Mouse (Mus musculus) forebrain, embryonic 15.5 days (tissue): ENCODE results near the gene Stk24. TPM values are rescaled to one million over a fixed set of nuclear protein-coding genes. Genes with fewer than 3 reads are reported as not detected.

Source experiments
- ATAC-seq: fragments of 200-750 bp; cut with Nextera tagmentation; replicated peaks from 2 replicates; pipeline ENCODE4 v1.8.0; 2017; ENCODE audit warnings: mild to moderate bottlenecking, moderate TSS enrichment, moderate library complexity
- H3K27ac ChIP-seq: fragments of 300-500 bp; sonication (generic); replicated peaks from 2 replicates; pipeline ENCODE4 v1.5.1; 2015; ENCODE audit warnings: mild to moderate bottlenecking, inconsistent platforms
- H3K27me3 ChIP-seq: fragments of 300-500 bp; sonication (generic); 2 replicates; pipeline ENCODE4 v1.6.1; 2015; ENCODE audit warnings: inconsistent platforms
- H3K36me3 ChIP-seq: fragments of 300-500 bp; sonication (generic); 2 replicates; pipeline ENCODE4 v1.6.1; 2015; ENCODE audit warnings: mild to moderate bottlenecking, inconsistent platforms
- H3K4me1 ChIP-seq: fragments of 300-500 bp; sonication (generic); 2 replicates; pipeline ENCODE4 v1.6.1; 2015; ENCODE audit warnings: inconsistent platforms
- H3K4me2 ChIP-seq: fragments of 300-500 bp; sonication (generic); replicated peaks from 2 replicates; pipeline ENCODE4 v1.6.1; 2015; ENCODE audit warnings: mild to moderate bottlenecking, inconsistent platforms
- H3K4me3 ChIP-seq: fragments of 300-500 bp; sonication (generic); 2 replicates; pipeline ENCODE4 v1.5.1; 2015; ENCODE audit warnings: mild to moderate bottlenecking, inconsistent platforms
- H3K9ac ChIP-seq: fragments of 300-500 bp; sonication (generic); replicated peaks from 2 replicates; pipeline ENCODE4 v1.6.1; 2015; ENCODE audit warnings: mild to moderate bottlenecking, inconsistent platforms
- H3K9me3 ChIP-seq: fragments of 300-500 bp; sonication (generic); 2 replicates; pipeline ENCODE4 v1.6.1; 2016; ENCODE audit warnings: inconsistent platforms
- WGBS: fragments of 180-500 bp; shearing (Covaris S2); methylation state at CpG from one replicate; pipeline ENCODE4 v1.1.7; 2015; ENCODE audit warnings: mixed read lengths; 5-methylcytosine and 5-hydroxymethylcytosine counted together
- polyA plus RNA-seq: library from polyadenylated mRNA; unstranded; fragments of >200 nt; fragmentation: Nextera tagmentation; extraction: Ambion mirVana; gene quantifications from 2 replicates; pipeline ENCODE4 v1.2.1, GENCODE M21; 2015

The Stk24 gene
- polyA plus RNA-seq, 1 experiment from 2014 or later: 24.4 TPM

GRCm38 (mm10) chr14:121318382-121318781, 61.4 kb downstream of the Stk24 start:
- Histone ChIP-seq H3K9me3 (no peaks in the 10 kb centered on the region), H3K9ac (no peak overlapping the region), H3K4me1 (peaks cover 20% of the 10 kb centered on the region), H3K4me2 (no peak overlapping the region), H3K27ac (no peak overlapping the region), H3K36me3 (no peaks in the 10 kb centered on the region), H3K27me3 (no peaks in the 10 kb centered on the region), H3K4me3 (no peak overlapping the region)
- no peak for ATAC-seq
- WGBS: 90% methylated on average over 5 of the region's 5 CpGs

- Histone ChIP-seq H3K9me3 (no peaks in the 10 kb centered on the region), H3K27me3 (no peaks in the 10 kb centered on the region), H3K27ac (no peak overlapping the region), H3K4me3 (no peak overlapping the region), H3K4me1 (peaks cover 20% of the 10 kb centered on the region), H3K36me3 (no peaks in the 10 kb centered on the region), H3K9ac (no peak overlapping the region), H3K4me2 (no peak overlapping the region)
- ATAC-seq: 0 out of 2 replicates have a peak, but pooled peaks have one; percentile 9
- WGBS: 89% methylated on average over 3 of the region's 3 CpGs
These were observed 62.5 kb downstream of the Stk24 start for GRCm38 (mm10) chr14:121317312-121317671.

GRCm38 (mm10) chr14:121316631-121317311, 63.0 kb downstream of the Stk24 start:
- Histone ChIP-seq H3K27ac (no peak overlapping the region), H3K4me3 (no peak overlapping the region), H3K4me2 (no peak overlapping the region), H3K9ac (no peak overlapping the region), H3K4me1 (peaks cover 20% of the 10 kb centered on the region), H3K36me3 (no peaks in the 10 kb centered on the region), H3K9me3 (no peaks in the 10 kb centered on the region), H3K27me3 (no peaks in the 10 kb centered on the region)
- ATAC-seq: 0 out of 2 replicates have a peak, but pooled peaks have one; percentile 20
- 72% methylated on average over 13 of the region's 13 CpGs for WGBS

GRCm38 (mm10) chr14:121316136-121316535, 63.7 kb downstream of the Stk24 start:
- Histone ChIP-seq H3K4me3 (no peak overlapping the region), H3K27ac (no peak overlapping the region), H3K27me3 (no peaks in the 10 kb centered on the region), H3K4me2 (no peak overlapping the region), H3K4me1 (peaks cover 20% of the 10 kb centered on the region), H3K9me3 (no peaks in the 10 kb centered on the region), H3K36me3 (no peaks in the 10 kb centered on the region), H3K9ac (no peak overlapping the region)
- WGBS: 52% methylated on average over 5 of the region's 5 CpGs
- no peak; the same call in 1 of the 2 replicates for ATAC-seq

- 64% methylated on average over 3 of the region's 3 CpGs for WGBS
- no peak overlapping the region for H3K4me2 ChIP-seq
- H3K27me3 ChIP-seq: no peaks in the 10 kb centered on the region
- no peaks in the 10 kb centered on the region for H3K36me3 ChIP-seq
- 0 out of 2 replicates have a peak, but pooled peaks have one; percentile 30 for ATAC-seq
- H3K9me3 ChIP-seq: no peaks in the 10 kb centered on the region
- no peak overlapping the region for H3K27ac ChIP-seq
- no peak overlapping the region for H3K9ac ChIP-seq
- H3K4me3 ChIP-seq: no peak overlapping the region
- H3K4me1 ChIP-seq: peaks cover 20% of the 10 kb centered on the region
These were observed 64.9 kb downstream of the Stk24 start for GRCm38 (mm10) chr14:121314934-121315333.

GRCm38 (mm10) chr14:121313283-121313682, 66.5 kb downstream of the Stk24 start:
- H3K9me3 ChIP-seq: no peaks in the 10 kb centered on the region
- no peaks in the 10 kb centered on the region for H3K36me3 ChIP-seq
- ATAC-seq: no peak
- H3K4me1 ChIP-seq: peaks cover 20% of the 10 kb centered on the region
- no peak overlapping the region for H3K9ac ChIP-seq
- H3K27ac ChIP-seq: no peak overlapping the region
- H3K4me3 ChIP-seq: no peak overlapping the region
- H3K27me3 ChIP-seq: no peaks in the 10 kb centered on the region
- H3K4me2 ChIP-seq: no peak overlapping the region
- 95% methylated on average over 10 of the region's 10 CpGs for WGBS

GRCm38 (mm10) chr14:121311083-121311482, 68.7 kb downstream of the Stk24 start:
- 88% methylated on average over 2 of the region's 2 CpGs for WGBS
- no peaks in the 10 kb centered on the region for H3K36me3 ChIP-seq
- no peak for ATAC-seq

GRCm38 (mm10) chr14:121310325-121311080, 69.3 kb downstream of the Stk24 start:
- Histone ChIP-seq H3K27ac (no peak overlapping the region), H3K4me1 (peaks cover 11% of the 10 kb centered on the region), H3K9me3 (no peaks in the 10 kb centered on the region), H3K27me3 (no peaks in the 10 kb centered on the region), H3K9ac (no peak overlapping the region), H3K4me3 (no peak overlapping the region), H3K36me3 (no peaks in the 10 kb centered on the region), H3K4me2 (no peak overlapping the region)
- WGBS: 88% methylated on average over 6 of the region's 6 CpGs
- ATAC-seq: no peak

More at GRCm38 (mm10) chr14:121311083-121311482, 68.7 kb downstream of the Stk24 start:
- Histone ChIP-seq H3K9me3 (no peaks in the 10 kb centered on the region), H3K4me3 (no peak overlapping the region), H3K4me2 (no peak overlapping the region), H3K4me1 (peaks cover 14% of the 10 kb centered on the region), H3K9ac (no peak overlapping the region), H3K27me3 (no peaks in the 10 kb centered on the region), H3K27ac (no peak overlapping the region)

- WGBS: 79% methylated on average over 3 of the region's 3 CpGs
- no peak for ATAC-seq
- H3K4me1 ChIP-seq: peaks cover 5% of the 10 kb centered on the region
These were observed 69.9 kb downstream of the Stk24 start for GRCm38 (mm10) chr14:121309909-121310308.

GRCm38 (mm10) chr14:121305316-121306064, 74.3 kb downstream of the Stk24 start:
- no peaks in the 10 kb centered on the region for H3K27me3 ChIP-seq
- no peak for ATAC-seq
- H3K9ac ChIP-seq: no peak overlapping the region
- H3K9me3 ChIP-seq: no peaks in the 10 kb centered on the region
- WGBS: 59% methylated on average over 8 of the region's 8 CpGs
- peaks cover 4% of the 10 kb centered on the region; the same call in 1 of the 2 replicates for H3K36me3 ChIP-seq
- H3K4me1 ChIP-seq: peaks cover 9% of the 10 kb centered on the region; the same call in 1 of the 2 replicates
- H3K4me2 ChIP-seq: no peak overlapping the region
- H3K4me3 ChIP-seq: no peak overlapping the region
- H3K27ac ChIP-seq: no peak overlapping the region

More at GRCm38 (mm10) chr14:121309909-121310308, 69.9 kb downstream of the Stk24 start:
- Histone ChIP-seq H3K4me2 (no peak overlapping the region), H3K36me3 (no peaks in the 10 kb centered on the region), H3K9me3 (no peaks in the 10 kb centered on the region), H3K27ac (no peak overlapping the region), H3K9ac (no peak overlapping the region), H3K27me3 (no peaks in the 10 kb centered on the region), H3K4me3 (no peak overlapping the region)

- Histone ChIP-seq H3K27ac (no peak overlapping the region), H3K4me2 (no peak overlapping the region), H3K9me3 (no peaks in the 10 kb centered on the region), H3K4me3 (no peak overlapping the region), H3K36me3 (peaks cover 4% of the 10 kb centered on the region; the same call in 1 of the 2 replicates), H3K4me1 (peaks cover 9% of the 10 kb centered on the region; the same call in 1 of the 2 replicates), H3K9ac (no peak overlapping the region), H3K27me3 (no peaks in the 10 kb centered on the region)
- peak; percentile 57; the same call in 1 of the 2 replicates for ATAC-seq
- 55% methylated on average over 7 of the region's 7 CpGs for whole genome bisulfite sequencing
These were observed 75.3 kb downstream of the Stk24 start for GRCm38 (mm10) chr14:121304523-121304922.

GRCm38 (mm10) chr14:121299093-121299492, 80.7 kb downstream of the Stk24 start:
- H3K27me3 ChIP-seq: no peaks in the 10 kb centered on the region
- H3K4me2 ChIP-seq: no peak overlapping the region
- peaks cover 9% of the 10 kb centered on the region; the same call in 1 of the 2 replicates for H3K36me3 ChIP-seq
- H3K4me1 ChIP-seq: peaks cover 10% of the 10 kb centered on the region; the same call in 1 of the 2 replicates
- ATAC-seq: no peak
- WGBS: 90% methylated on average over 9 of the region's 9 CpGs
- H3K9ac ChIP-seq: no peak overlapping the region
- H3K27ac ChIP-seq: no peak overlapping the region
- H3K4me3 ChIP-seq: no peak overlapping the region
- H3K9me3 ChIP-seq: no peaks in the 10 kb centered on the region
